Comparison of ENCODE assay signal across 7 mouse cellular contexts in the genomic region with DNA sequence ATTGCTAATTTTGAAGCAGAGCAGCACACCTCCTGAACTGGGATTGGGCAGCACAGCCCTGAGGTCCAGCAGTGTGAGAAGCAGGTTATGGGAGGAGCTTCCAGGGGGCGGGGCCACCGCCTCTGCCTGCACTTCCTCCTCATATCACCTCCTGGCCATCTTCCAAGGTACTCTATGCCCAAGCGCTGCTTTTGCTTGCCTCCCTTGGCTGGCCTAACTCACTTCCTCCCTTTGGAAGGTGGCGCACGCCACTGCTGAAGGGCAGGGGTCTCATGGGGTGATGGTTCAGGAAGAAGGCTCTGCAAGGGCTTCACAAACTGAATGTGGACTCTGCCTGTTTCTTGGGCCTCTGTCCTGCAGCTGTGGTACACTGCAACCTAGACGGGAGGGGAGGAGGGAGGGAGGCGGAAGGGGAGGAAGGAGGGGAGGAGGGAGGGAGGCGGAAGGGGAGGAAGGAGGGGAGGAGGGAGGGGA. TPM values are rescaled to one million over a fixed set of nuclear protein-coding genes. Genes with fewer than 3 reads are reported as not detected.
DNase-seq lines count a peak whose midpoint lies in the region; ATAC-seq and TF ChIP-seq lines count a peak whose summit lies in the region.

No protein-coding gene starts in this region.

- no peaks in the 10 kb centered on the region for H3K79me2 ChIP-seq in MEL (ENCODE audit: control insufficient read depth, insufficient read depth, low read length, poor library complexity)

- no peaks in the 10 kb centered on the region for H3K27me3 ChIP-seq in MEL (ENCODE audit: control insufficient read depth in 1 of 2, insufficient read depth in 2 of 2, low read length in 2 of 2)
- H3K27me3 ChIP-seq in hindbrain, embryonic 11.5 days (ENCODE audit: control insufficient read depth, insufficient read depth, low read length), result no peaks in the 10 kb centered on the region
- peaks cover 32% of the 10 kb centered on the region for H3K27me3 ChIP-seq in limb, embryonic 14.5 days (ENCODE audit: control insufficient read depth, insufficient read depth, low read length)
- no peaks in the 10 kb centered on the region for H3K27me3 ChIP-seq in midbrain, embryonic 15.5 days (replicated peaks)

- TF ChIP-seq RAD21 in MEL (IDR thresholded peaks at IDR 0.05; ENCODE audit: low read depth, low read length), result no peak; the same call in 1 of the 2 replicates

- H3K27ac ChIP-seq in MEL (ENCODE audit: control insufficient read depth, low read depth, low read length), result peak overlapping the region; percentile 60; the same call in 1 of the 2 replicates
- H3K27ac ChIP-seq in hindbrain, embryonic 11.5 days (ENCODE audit: low read depth, low read length), result no peak overlapping the region
- H3K27ac ChIP-seq in limb, embryonic 14.5 days (replicated peaks; ENCODE audit: low read depth, low read length), result no peak overlapping the region
- H3K27ac ChIP-seq in midbrain, embryonic 15.5 days, result no peak overlapping the region

- DNase-seq in MEL (ENCODE audit: low read depth, low spot score), result peak; percentile 92
- peak; percentile 25 for DNase-seq in hindbrain, embryonic 11.5 days (ENCODE audit: low spot score)
- peak; percentile 40 for DNase-seq in limb, embryonic 14.5 days (ENCODE audit: low spot score)
- DNase-seq in layer of hippocampus, adult 9-11 months, result no peak
- DNase-seq in spleen, postnatal 4 days (ENCODE audit: low spot score in 2 of 2), result no peak

- peaks cover 2 to 17% of the 10 kb centered on the region in 2 experiments for H3K4me1 ChIP-seq in MEL (ENCODE audit: control insufficient read depth in 1 of 2, insufficient read depth in 2 of 2, low read length in 2 of 2)
- H3K4me1 ChIP-seq in hindbrain, embryonic 11.5 days (replicated peaks; ENCODE audit: control insufficient read depth, insufficient read depth, low read length), result peaks cover 4% of the 10 kb centered on the region; the same call in 1 of the 2 replicates
- peaks cover 6% of the 10 kb centered on the region; the same call in 1 of the 2 replicates for H3K4me1 ChIP-seq in limb, embryonic 14.5 days (ENCODE audit: control insufficient read depth, insufficient read depth, low read length)
- H3K4me1 ChIP-seq in midbrain, embryonic 15.5 days, result peaks cover 23% of the 10 kb centered on the region

- peaks cover 0 to 8% of the 10 kb centered on the region in 2 experiments; a peak in 2 of 4 replicates for H3K36me3 ChIP-seq in MEL (ENCODE audit: control insufficient read depth in 1 of 2, insufficient read depth in 2 of 2, low read length in 2 of 2)
- H3K36me3 ChIP-seq in hindbrain, embryonic 11.5 days (ENCODE audit: control insufficient read depth, insufficient read depth, low read length), result no peaks in the 10 kb centered on the region
- no peaks in the 10 kb centered on the region for H3K36me3 ChIP-seq in limb, embryonic 14.5 days (ENCODE audit: control insufficient read depth, insufficient read depth, low read length)
- no peaks in the 10 kb centered on the region for H3K36me3 ChIP-seq in midbrain, embryonic 15.5 days (replicated peaks)

- no peaks in the 10 kb centered on the region for H3K9me3 ChIP-seq in MEL (replicated peaks; ENCODE audit: insufficient read depth, low read length)
- no peaks in the 10 kb centered on the region for H3K9me3 ChIP-seq in hindbrain, embryonic 11.5 days (ENCODE audit: control insufficient read depth, low read length)
- no peaks in the 10 kb centered on the region for H3K9me3 ChIP-seq in limb, embryonic 14.5 days (ENCODE audit: control insufficient read depth, low read length)
- H3K9me3 ChIP-seq in midbrain, embryonic 15.5 days, result no peaks in the 10 kb centered on the region

- H3K9ac ChIP-seq in MEL (ENCODE audit: control insufficient read depth, low read depth, low read length, poor library complexity, severe bottlenecking), result peak overlapping the region; percentile 44
- no peak overlapping the region for H3K9ac ChIP-seq in hindbrain, embryonic 11.5 days (ENCODE audit: low read depth, low read length)
- no peak overlapping the region for H3K9ac ChIP-seq in limb, embryonic 14.5 days (ENCODE audit: low read depth, low read length, severe bottlenecking)
- 0 out of 2 replicates have a peak overlapping the region, but pooled peaks have one; percentile 8 for H3K9ac ChIP-seq in midbrain, embryonic 15.5 days

- peak; percentile 68 for ATAC-seq in common myeloid progenitor, adult 5-6 weeks (replicated peaks; ENCODE audit: low read depth, poor library complexity, severe bottlenecking)
- no peak for ATAC-seq in hindbrain, embryonic 11.5 days (ENCODE audit: low FRiP score)
- no peak for ATAC-seq in limb, embryonic 14.5 days (ENCODE audit: low FRiP score, low read depth)
- ATAC-seq in midbrain, embryonic 15.5 days (replicated peaks), result no peak

- TF ChIP-seq POLR2A in MEL (IDR thresholded peaks at IDR 0.05; ENCODE audit: control insufficient read depth in 1 of 2, insufficient read depth in 1 of 2, low read depth in 1 of 2, low read length in 2 of 2, poor library complexity in 1 of 2), result peak in 1 of 2 experiments; percentile 24; a peak in 1 of 4 replicates
- TF ChIP-seq POLR2A in limb, embryonic 14.5 days (IDR thresholded peaks at IDR 0.05; ENCODE audit: borderline replicate concordance, extremely low read depth, insufficient read depth, insufficient read length), result no peak

- peak overlapping the region; percentile 34 to 41; a peak in 3 of 4 replicates for H3K4me3 ChIP-seq in MEL (ENCODE audit: control insufficient read depth in 1 of 2, insufficient read depth in 1 of 2, low read depth in 2 of 2, low read length in 2 of 2)
- no peak overlapping the region for H3K4me3 ChIP-seq in hindbrain, embryonic 11.5 days (ENCODE audit: low read depth, low read length)
- no peak overlapping the region for H3K4me3 ChIP-seq in limb, embryonic 14.5 days (replicated peaks; ENCODE audit: low read length)
- H3K4me3 ChIP-seq in midbrain, embryonic 15.5 days, result peak overlapping the region; percentile 9; the same call in 1 of the 2 replicates

- H3K4me2 ChIP-seq in hindbrain, embryonic 11.5 days (replicated peaks; ENCODE audit: low read depth, low read length), result peak overlapping the region; percentile 3; the same call in 1 of the 2 replicates
- 0 out of 2 replicates have a peak overlapping the region, but pooled peaks have one; percentile 4 for H3K4me2 ChIP-seq in limb, embryonic 14.5 days (replicated peaks; ENCODE audit: low read depth, low read length, severe bottlenecking)
- peak overlapping the region; percentile 82 for H3K4me2 ChIP-seq in midbrain, embryonic 15.5 days

- 10% methylated on average over 5 of the region's 8 CpGs for WGBS in hindbrain, embryonic 11.5 days
- 0% methylated on average over 5 of the region's 8 CpGs for WGBS in limb, embryonic 14.5 days
- WGBS in midbrain, embryonic 15.5 days, result 12% methylated on average over 6 of the region's 8 CpGs

- TF ChIP-seq EP300 in MEL (IDR thresholded peaks at IDR 0.05; ENCODE audit: low read depth in 1 of 2, low read length in 2 of 2), result 0 out of 4 replicates have a peak, but pooled peaks of 1 of the 2 experiments have one; percentile 23

- no peak; a peak in 1 of 6 replicates for TF ChIP-seq CTCF in MEL (IDR thresholded peaks at IDR 0.05 in 2 of 3, conservative IDR thresholded peaks at IDR 0.05 in 1 of 3; ENCODE audit: control insufficient read depth in 1 of 3, insufficient read depth in 1 of 3, low read depth in 2 of 3, low read length in 3 of 3, poor library complexity in 1 of 3, severe bottlenecking in 1 of 3)

TF ChIP-seq in MEL, 35 proteins besides CTCF, POLR2A, EP300 and RAD21 (continues in another document):
- TF ChIP-seq MXI1 (IDR thresholded peaks at IDR 0.05; ENCODE audit: low read depth, low read length), result peak; percentile 65; the same call in 1 of the 2 replicates

RNA-seq across cellular contexts. Expression of a gene that starts 1.4 kb away (rescaled TPM):
- not detected in 2 replicates for total RNA-seq in MEL (2012; rRNA removed)
- polyA plus RNA-seq in MEL (2012; ENCODE audit: insufficient read depth in 1 of 2, insufficient read length in 2 of 2, low read depth in 1 of 2, low replicate concordance in 2 of 2, missing spikeins in 1 of 2), result under 1 TPM in 1 of 2 experiments, not detected in 1; 0.18 TPM
- total RNA-seq in common myeloid progenitor, adult 5-6 weeks (2017), result not detected in 2 replicates
- polyA plus RNA-seq in hindbrain, embryonic 11.5 days (2014; fragmentation: Nextera tagmentation; extraction: Ambion mirVana), result 7.0 and 7.6 TPM in 2 replicates
- 0.46 and 0.49 TPM in 2 replicates for polyA plus RNA-seq in limb, embryonic 14.5 days (2012; rRNA removed)
- polyA plus RNA-seq in limb, embryonic 14.5 days (2014; fragmentation: Nextera tagmentation; extraction: Ambion mirVana), result 0.44 and 0.68 TPM in 2 replicates
- 8.5 and 10.9 TPM in 2 replicates for polyA plus RNA-seq in midbrain, embryonic 15.5 days (2015; fragmentation: Nextera tagmentation; extraction: Ambion mirVana)

RNA-seq across cellular contexts. Expression of a gene that starts 21.0 kb away (rescaled TPM):
- not detected in 2 replicates for total RNA-seq in MEL (2012; rRNA removed)
- not detected for polyA plus RNA-seq in MEL (2012; ENCODE audit: insufficient read depth in 1 of 2, insufficient read length in 2 of 2, low read depth in 1 of 2, low replicate concordance in 2 of 2, missing spikeins in 1 of 2)
- total RNA-seq in common myeloid progenitor, adult 5-6 weeks (2017), result not detected in 2 replicates
- polyA plus RNA-seq in hindbrain, embryonic 11.5 days (2014; fragmentation: Nextera tagmentation; extraction: Ambion mirVana), result 19.6 and 21.2 TPM in 2 replicates
- 9.8 and 10.1 TPM in 2 replicates for polyA plus RNA-seq in limb, embryonic 14.5 days (2012; rRNA removed)
- polyA plus RNA-seq in limb, embryonic 14.5 days (2014; fragmentation: Nextera tagmentation; extraction: Ambion mirVana), result 8.6 and 10.8 TPM in 2 replicates
- polyA plus RNA-seq in midbrain, embryonic 15.5 days (2015; fragmentation: Nextera tagmentation; extraction: Ambion mirVana), result 10.1 and 10.3 TPM in 2 replicates

RNA-seq across cellular contexts. Expression of a gene that starts 33.1 kb away (rescaled TPM):
- not detected in 2 replicates for total RNA-seq in MEL (2012; rRNA removed)
- polyA plus RNA-seq in MEL (2012; ENCODE audit: insufficient read depth in 1 of 2, insufficient read length in 2 of 2, low read depth in 1 of 2, low replicate concordance in 2 of 2, missing spikeins in 1 of 2), result not detected
- total RNA-seq in common myeloid progenitor, adult 5-6 weeks (2017), result not detected in 2 replicates
- polyA plus RNA-seq in hindbrain, embryonic 11.5 days (2014; fragmentation: Nextera tagmentation; extraction: Ambion mirVana), result 0.06 TPM in 1 of 2 replicates, not detected in the other
- 0.18 and 0.23 TPM in 2 replicates for polyA plus RNA-seq in limb, embryonic 14.5 days (2012; rRNA removed)
- 0.10 and 0.28 TPM in 2 replicates for polyA plus RNA-seq in limb, embryonic 14.5 days (2014; fragmentation: Nextera tagmentation; extraction: Ambion mirVana)
- polyA plus RNA-seq in midbrain, embryonic 15.5 days (2015; fragmentation: Nextera tagmentation; extraction: Ambion mirVana), result not detected in 2 replicates

RNA-seq across cellular contexts. Expression of a gene that starts 40.8 kb away (rescaled TPM):
- total RNA-seq in MEL (2012; rRNA removed), result 16.5 and 17.4 TPM in 2 replicates
- polyA plus RNA-seq in MEL (2012; ENCODE audit: insufficient read depth in 1 of 2, insufficient read length in 2 of 2, low read depth in 1 of 2, low replicate concordance in 2 of 2, missing spikeins in 1 of 2), result 10 to 100 TPM in 1 of 2 experiments, not detected in 1; 27.6 TPM
- 17.4 and 29.7 TPM in 2 replicates for total RNA-seq in common myeloid progenitor, adult 5-6 weeks (2017)
- 76.7 and 78.5 TPM in 2 replicates for polyA plus RNA-seq in hindbrain, embryonic 11.5 days (2014; fragmentation: Nextera tagmentation; extraction: Ambion mirVana)
- polyA plus RNA-seq in limb, embryonic 14.5 days (2012; rRNA removed), result 77.7 and 97.3 TPM in 2 replicates
- polyA plus RNA-seq in limb, embryonic 14.5 days (2014; fragmentation: Nextera tagmentation; extraction: Ambion mirVana), result 83.0 and 87.4 TPM in 2 replicates
- 111 and 115 TPM in 2 replicates for polyA plus RNA-seq in midbrain, embryonic 15.5 days (2015; fragmentation: Nextera tagmentation; extraction: Ambion mirVana)

Comparison
In these comparisons a context has a peak if more than half of its experiments do, and no peak if none do; other contexts are left out.
1. DNase-seq: peak in MEL (single experiment), hindbrain, embryonic 11.5 days (single experiment) and limb, embryonic 14.5 days (single experiment); none in layer of hippocampus, adult 9-11 months (single experiment) and spleen, postnatal 4 days (0 of 2).
2. H3K4me3 ChIP-seq: peak in MEL (2 of 2) and midbrain, embryonic 15.5 days (single experiment); none in hindbrain, embryonic 11.5 days (single experiment) and limb, embryonic 14.5 days (single experiment).
3. H3K9ac ChIP-seq: peak in MEL (single experiment) and midbrain, embryonic 15.5 days (single experiment); none in hindbrain, embryonic 11.5 days (single experiment) and limb, embryonic 14.5 days (single experiment).
4. H3K4me2 ChIP-seq: peak in every context shown above with its lines; median percentile 82 in midbrain, embryonic 15.5 days; 4 in limb, embryonic 14.5 days; 3 in hindbrain, embryonic 11.5 days.
5. RNA of a gene that starts 21.0 kb away (polyA plus RNA-seq): 19.6 to 21.2 TPM in hindbrain, embryonic 11.5 days, 10.1 to 10.3 TPM in midbrain, embryonic 15.5 days and 8.6 to 10.8 TPM in limb, embryonic 14.5 days; not detected in MEL; every median in the first group is over 4 times any median in the second.